Mouse (Mus musculus): ENCODE measurements around the gene Lrrc23.
A peak's percentile ranks its signal among the peaks of the same experiment; 100 is the strongest.

Lrrc23 gene

GRCm38 (mm10) chr6:124741842-124742241 lies 37.7 kb downstream of the Lrrc23 start:
- DNase-seq (ENCODE audit: low spot score in 2 of 2): no peak

GRCm38 (mm10) chr6:124740888-124741761 lies 38.4 kb downstream of the Lrrc23 start, which contains the start of gene Grcc10:
Gene Grcc10, minus strand, starts transcription at chr6:124741374.
- DNase-seq (ENCODE audit: low spot score in 2 of 2): peak; percentile 84 to 92

- peak in 1 of 2 experiments; percentile 64 for DNase-seq (ENCODE audit: low spot score in 2 of 2)
Observed at GRCm38 (mm10) chr6:124740211-124740887, 39.2 kb downstream of the Lrrc23 start.

- DNase-seq (ENCODE audit: low spot score in 2 of 2): no peak
Observed at GRCm38 (mm10) chr6:124739231-124739796, 40.2 kb downstream of the Lrrc23 start.

- DNase-seq (ENCODE audit: low spot score in 2 of 2): no peak
Observed at GRCm38 (mm10) chr6:124738511-124739023, 41.0 kb downstream of the Lrrc23 start, which contains the start of gene Ptpn6. Gene Ptpn6, minus strand, starts transcription at chr6:124738714.

- DNase-seq (ENCODE audit: low spot score in 2 of 2): peak in 1 of 2 experiments; percentile 53
Observed at GRCm38 (mm10) chr6:124737040-124737439, 42.5 kb downstream of the Lrrc23 start.

GRCm38 (mm10) chr6:124734417-124734816 lies 45.1 kb downstream of the Lrrc23 start:
- no peak for DNase-seq (ENCODE audit: low spot score in 2 of 2)

- no peak for DNase-seq (ENCODE audit: low spot score in 2 of 2)
Observed at GRCm38 (mm10) chr6:124732476-124733370, 46.8 kb downstream of the Lrrc23 start.

GRCm38 (mm10) chr6:124731038-124731437 lies 48.5 kb downstream of the Lrrc23 start:
- DNase-seq (ENCODE audit: low spot score in 2 of 2): no peak

GRCm38 (mm10) chr6:124729850-124730705 lies 49.4 kb downstream of the Lrrc23 start:
- DNase-seq (ENCODE audit: low spot score in 2 of 2): no peak

- no peak for DNase-seq (ENCODE audit: low spot score in 2 of 2)
Observed at GRCm38 (mm10) chr6:124728621-124729020, 50.9 kb downstream of the Lrrc23 start.

- no peak for DNase-seq (ENCODE audit: low spot score in 2 of 2)
Observed at GRCm38 (mm10) chr6:124724472-124724871, 55.1 kb downstream of the Lrrc23 start.

- DNase-seq (ENCODE audit: low spot score in 2 of 2): no peak
Observed at GRCm38 (mm10) chr6:124723541-124723940, 56.0 kb downstream of the Lrrc23 start.

GRCm38 (mm10) chr6:124722876-124723473 lies 56.6 kb downstream of the Lrrc23 start:
- no peak for DNase-seq (ENCODE audit: low spot score in 2 of 2)

GRCm38 (mm10) chr6:124720904-124721303 lies 58.6 kb downstream of the Lrrc23 start:
- no peak for DNase-seq (ENCODE audit: low spot score in 2 of 2)
